In genomic region chr2:54379279-54379678, GRCm38 (mm10) we compare ENCODE assay signal across 21 mouse cellular contexts. TPM values are rescaled to one million over a fixed set of nuclear protein-coding genes. Genes with fewer than 3 reads are reported as not detected.
"Had no signal": no experiment of that assay in that cellular context is flagged by ENCODE, and none has a peak within 500 bp of the region (broad histone marks: within the 10 kb centered on the region; RNA-seq: fewer than 3 reads in every experiment).

No protein-coding gene starts in this region.

- H3K36me3 ChIP-seq: limb, embryonic 12.5 days; limb, embryonic 15.5 days; lung, embryonic 15.5 days; midbrain, embryonic 12.5 days; midbrain, embryonic 15.5 days; neural tube, embryonic 12.5 days; neural tube, embryonic 15.5 days had no signal

- H3K27me3 ChIP-seq: limb, embryonic 12.5 days; limb, embryonic 15.5 days; lung, embryonic 15.5 days; midbrain, embryonic 12.5 days; midbrain, embryonic 15.5 days; neural tube, embryonic 12.5 days; neural tube, embryonic 15.5 days had no signal

- H3K9me3 ChIP-seq: limb, embryonic 15.5 days; lung, embryonic 15.5 days; midbrain, embryonic 12.5 days; midbrain, embryonic 15.5 days; neural tube, embryonic 12.5 days; neural tube, embryonic 15.5 days had no signal

- H3K4me1 ChIP-seq: limb, embryonic 12.5 days; limb, embryonic 15.5 days; lung, embryonic 15.5 days; midbrain, embryonic 12.5 days; midbrain, embryonic 15.5 days; neural tube, embryonic 12.5 days; neural tube, embryonic 15.5 days had no signal

- DNase-seq: kidney, adult 9 months; kidney, postnatal 14 days; kidney, postnatal 4 days; left cerebral cortex, postnatal 4 days; liver, postnatal 0 days; right cerebral cortex, adult 18-20 months; right cerebral cortex, postnatal 14 days; right cerebral cortex, postnatal 4 days; thymus, postnatal 25 days had no signal

- H3K4me2 ChIP-seq: limb, embryonic 12.5 days; limb, embryonic 15.5 days; liver, embryonic 11.5 days; lung, embryonic 15.5 days; midbrain, embryonic 12.5 days; midbrain, embryonic 15.5 days; neural tube, embryonic 12.5 days; neural tube, embryonic 15.5 days had no signal

- ATAC-seq: liver, postnatal 0 days; midbrain, embryonic 15.5 days had no signal

- H3K9ac ChIP-seq: limb, embryonic 12.5 days; limb, embryonic 15.5 days; liver, embryonic 14.5 days; liver, postnatal 0 days; lung, embryonic 15.5 days; midbrain, embryonic 12.5 days; midbrain, embryonic 15.5 days; neural tube, embryonic 12.5 days; neural tube, embryonic 15.5 days had no signal

- H3K27ac ChIP-seq: limb, embryonic 12.5 days; limb, embryonic 15.5 days; liver, embryonic 14.5 days; lung, embryonic 15.5 days; macrophage; midbrain, embryonic 12.5 days; midbrain, embryonic 15.5 days; neural tube, embryonic 12.5 days; neural tube, embryonic 15.5 days; stomach, postnatal 0 days had no signal

- H3K4me3 ChIP-seq: limb, embryonic 12.5 days; limb, embryonic 15.5 days; lung, embryonic 15.5 days; midbrain, embryonic 12.5 days; midbrain, embryonic 15.5 days; neural tube, embryonic 12.5 days; neural tube, embryonic 15.5 days had no signal

RNA-seq across cellular contexts. Expression of gene Galnt13, which starts 56.8 kb away (rescaled TPM):
- total RNA-seq: megakaryocyte, adult 5-6 weeks had no signal
- polyA plus RNA-seq: liver, embryonic 14.5 days; liver, postnatal 0 days; macrophage had no signal
